Mouse (Mus musculus): Measurements from ENCODE around the gene Arhgap25. TPM values are rescaled to one million over a fixed set of nuclear protein-coding genes. Genes with fewer than 3 reads are reported as not detected.

The Arhgap25 gene
- total and polyA plus RNA-seq, 3 experiments, result 3.4 to 5.2 TPM; not detected in 1

GRCm38 (mm10) chr6:87547431-87547830 is 14.4 kb upstream of the Arhgap25 start:
- Histone ChIP-seq H3K79me2 (ENCODE audit: control insufficient read depth, insufficient read depth, low read length, poor library complexity) (no peaks in the 10 kb centered on the region), H3K27ac (ENCODE audit: control insufficient read depth, low read depth, low read length) (no peak overlapping the region), H3K36me3 (ENCODE audit: control insufficient read depth in 1 of 2, insufficient read depth in 2 of 2, low read length in 2 of 2) (peaks cover 0 to 5% of the 10 kb centered on the region in 2 experiments; a peak in 2 of 4 replicates), H3K27me3 (ENCODE audit: control insufficient read depth in 1 of 2, insufficient read depth in 2 of 2, low read length in 2 of 2) (no peaks in the 10 kb centered on the region; a peak in 2 of 4 replicates), H3K4me3 (ENCODE audit: control insufficient read depth in 1 of 2, insufficient read depth in 1 of 2, low read depth in 2 of 2, low read length in 2 of 2) (no peak overlapping the region), H3K4me1 (ENCODE audit: control insufficient read depth in 1 of 2, insufficient read depth in 2 of 2, low read length in 2 of 2) (peaks cover 1 to 8% of the 10 kb centered on the region in 2 experiments; a peak in 3 of 4 replicates), H3K9ac (ENCODE audit: control insufficient read depth, low read depth, low read length, poor library complexity, severe bottlenecking) (no peak overlapping the region), H3K9me3 (replicated peaks; ENCODE audit: insufficient read depth, low read length) (no peaks in the 10 kb centered on the region)
- no peak for DNase-seq (ENCODE audit: low read depth, low spot score)
- TF ChIP-seq JUND (IDR thresholded peaks at IDR 0.05; ENCODE audit: low read depth, low read length) (no peak), MYC (IDR thresholded peaks at IDR 0.05; ENCODE audit: low read depth, low read length) (no peak), BHLHE40 (IDR thresholded peaks at IDR 0.05; ENCODE audit: borderline replicate concordance, low read depth, low read length) (no peak), POLR2A (IDR thresholded peaks at IDR 0.05; ENCODE audit: control insufficient read depth in 1 of 2, insufficient read depth in 1 of 2, low read depth in 1 of 2, low read length in 2 of 2, poor library complexity in 1 of 2) (no peak), MYB (IDR thresholded peaks at IDR 0.05; ENCODE audit: low read depth, low read length) (no peak), MAX (IDR thresholded peaks at IDR 0.05; ENCODE audit: low read length) (no peak), CHD1 (IDR thresholded peaks at IDR 0.05; ENCODE audit: low read depth, low read length) (no peak), GABPA (IDR thresholded peaks at IDR 0.05; ENCODE audit: low read depth, low read length) (no peak), SIN3A (IDR thresholded peaks at IDR 0.05; ENCODE audit: low read length) (no peak), NRF1 (IDR thresholded peaks at IDR 0.05; ENCODE audit: insufficient read depth, low read depth, low read length, poor library complexity, severe bottlenecking) (no peak), POLR2AphosphoS2 (IDR thresholded peaks at IDR 0.05; ENCODE audit: low read length) (no peak), MAZ (IDR thresholded peaks at IDR 0.05; ENCODE audit: low read depth, low read length) (no peak), RCOR1 (IDR thresholded peaks at IDR 0.05; ENCODE audit: low read depth, low read length) (no peak), ZNF384 (IDR thresholded peaks at IDR 0.05; ENCODE audit: low read depth, low read length) (no peak), MEF2A (IDR thresholded peaks at IDR 0.05; ENCODE audit: extremely low read depth, insufficient replicate concordance, low read depth, low read length, poor library complexity, severe bottlenecking) (no peak), ZC3H11A (IDR thresholded peaks at IDR 0.05; ENCODE audit: low read depth, low read length) (no peak), SMC3 (IDR thresholded peaks at IDR 0.05; ENCODE audit: low read depth, low read length) (no peak), KAT2A (conservative IDR thresholded peaks at IDR 0.05; ENCODE audit: low read depth, low read length) (no peak)

- H3K27me3 ChIP-seq (ENCODE audit: control insufficient read depth in 1 of 2, insufficient read depth in 2 of 2, low read length in 2 of 2), result no peaks in the 10 kb centered on the region; a peak in 1 of 4 replicates
- no peak overlapping the region for H3K27ac ChIP-seq (ENCODE audit: control insufficient read depth, low read depth, low read length)
- TF ChIP-seq NELFE (IDR thresholded peaks at IDR 0.05; ENCODE audit: low read depth, low read length), result no peak
- TF ChIP-seq ELF1 (IDR thresholded peaks at IDR 0.05; ENCODE audit: low read depth, low read length), result no peak
- no peak for TF ChIP-seq MAZ (IDR thresholded peaks at IDR 0.05; ENCODE audit: low read depth, low read length)
- TF ChIP-seq NRF1 (IDR thresholded peaks at IDR 0.05; ENCODE audit: insufficient read depth, low read depth, low read length, poor library complexity, severe bottlenecking), result no peak
- TF ChIP-seq ZNF384 (IDR thresholded peaks at IDR 0.05; ENCODE audit: low read depth, low read length), result no peak
- TF ChIP-seq HCFC1 (IDR thresholded peaks at IDR 0.05; ENCODE audit: low read depth, low read length), result no peak
- no peak for TF ChIP-seq ETS1 (IDR thresholded peaks at IDR 0.05; ENCODE audit: low read depth, low read length)
- DNase-seq (ENCODE audit: low read depth, low spot score), result no peak
- H3K4me1 ChIP-seq (ENCODE audit: control insufficient read depth in 1 of 2, insufficient read depth in 2 of 2, low read length in 2 of 2), result peaks cover 8 to 19% of the 10 kb centered on the region in 2 experiments
- no peak overlapping the region for H3K4me3 ChIP-seq (ENCODE audit: control insufficient read depth in 1 of 2, insufficient read depth in 1 of 2, low read depth in 2 of 2, low read length in 2 of 2)
- H3K9me3 ChIP-seq (replicated peaks; ENCODE audit: insufficient read depth, low read length), result no peaks in the 10 kb centered on the region
- no peak overlapping the region for H3K9ac ChIP-seq (ENCODE audit: control insufficient read depth, low read depth, low read length, poor library complexity, severe bottlenecking)
- H3K79me2 ChIP-seq (ENCODE audit: control insufficient read depth, insufficient read depth, low read length, poor library complexity), result no peaks in the 10 kb centered on the region
- peaks cover 0 to 18% of the 10 kb centered on the region in 2 experiments; a peak in 2 of 4 replicates for H3K36me3 ChIP-seq (ENCODE audit: control insufficient read depth in 1 of 2, insufficient read depth in 2 of 2, low read length in 2 of 2)
These were observed 12.5 kb upstream of the Arhgap25 start for GRCm38 (mm10) chr6:87545331-87546217.

Measured in MEL (cell line).